Mouse (Mus musculus): ENCODE data around the gene Irx4.

Gene Irx4

GRCm38 (mm10) chr13:73269891-73270290, 9.6 kb downstream of the Irx4 start:
- no peak for DNase-seq (ENCODE audit: low spot score)

GRCm38 (mm10) chr13:73270451-73271081, 10.3 kb downstream of the Irx4 start:
- DNase-seq (ENCODE audit: low spot score), result no peak

- DNase-seq (ENCODE audit: low spot score), result no peak
Measured at GRCm38 (mm10) chr13:73271336-73272242, 11.3 kb downstream of the Irx4 start.

DNA sequence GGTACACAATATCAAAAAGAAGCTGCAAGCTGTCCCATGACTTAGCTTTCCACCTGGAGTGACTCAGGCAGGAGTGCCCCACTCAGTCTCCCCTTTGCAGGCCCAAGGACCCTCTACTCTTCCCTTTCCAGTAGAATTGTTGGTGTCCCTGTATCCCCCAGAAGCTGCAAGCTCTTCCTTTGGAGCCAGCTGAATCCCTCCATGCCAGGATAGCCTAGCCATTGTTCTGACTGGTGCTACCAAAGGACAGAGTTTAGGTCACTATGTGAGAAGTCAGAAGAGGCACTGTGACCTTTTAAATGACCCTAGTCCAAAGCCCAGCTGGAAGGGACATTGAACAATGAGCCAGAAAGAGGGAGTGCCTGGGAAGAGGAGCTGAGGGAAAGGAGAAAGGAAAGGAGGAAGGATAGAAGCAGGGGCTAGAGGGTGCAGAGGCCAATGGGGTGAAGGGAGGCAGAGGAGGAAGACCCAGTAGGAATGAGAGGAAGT, 12.6 kb downstream of the Irx4 start:
- DNase-seq (ENCODE audit: low spot score), result no peak

GRCm38 (mm10) chr13:73273536-73273935, 13.3 kb downstream of the Irx4 start:
- no peak for DNase-seq (ENCODE audit: low spot score)

DNA sequence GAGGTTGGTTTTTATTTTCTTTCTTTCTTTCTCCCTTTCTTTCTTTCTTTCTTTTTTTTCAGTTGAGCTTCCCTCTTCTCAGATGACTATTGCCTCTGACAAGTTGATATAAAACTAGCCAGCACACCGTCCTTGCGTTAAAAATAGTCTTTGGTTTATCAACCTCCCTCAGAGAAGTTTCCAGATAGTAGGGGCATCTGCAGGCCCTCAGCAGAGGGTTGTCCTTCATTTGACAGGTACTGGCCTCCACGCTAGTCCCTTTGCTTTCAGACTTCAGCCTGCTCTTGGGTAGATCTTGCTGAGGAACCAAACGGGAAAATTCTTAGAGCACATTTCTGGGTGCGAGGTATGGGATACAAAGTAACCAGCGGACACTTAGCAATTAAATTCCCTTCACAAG, 17.1 kb downstream of the Irx4 start:
- DNase-seq (ENCODE audit: low spot score), result no peak

GRCm38 (mm10) chr13:73277797-73278196, 17.5 kb downstream of the Irx4 start:
- DNase-seq (ENCODE audit: low spot score), result no peak

- DNase-seq (ENCODE audit: low spot score), result no peak
Measured at GRCm38 (mm10) chr13:73279196-73279595, 18.9 kb downstream of the Irx4 start.

GRCm38 (mm10) chr13:73282407-73282806, 22.1 kb downstream of the Irx4 start:
- no peak for DNase-seq (ENCODE audit: low spot score)

DNA sequence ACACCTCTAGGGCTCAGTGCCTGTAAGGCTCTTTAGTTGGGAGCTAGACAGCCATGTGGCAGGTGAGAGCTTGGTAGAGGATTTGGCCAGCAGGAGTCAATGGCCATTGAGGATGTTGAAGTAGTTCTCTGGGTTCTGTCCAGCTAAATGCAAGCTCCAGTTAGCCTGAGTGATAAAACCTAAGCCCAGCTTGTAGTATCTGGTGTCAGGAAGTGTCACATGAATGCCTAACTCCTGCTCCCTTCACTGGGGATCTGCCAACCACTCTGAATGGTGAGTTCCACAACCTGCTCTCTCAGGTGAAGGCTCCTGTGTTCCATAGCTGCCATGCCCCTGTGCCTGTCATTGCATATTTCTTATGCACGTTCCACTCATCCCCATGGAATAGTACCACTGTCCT, 23.3 kb downstream of the Irx4 start:
- no peak for DNase-seq (ENCODE audit: low spot score)

DNA sequence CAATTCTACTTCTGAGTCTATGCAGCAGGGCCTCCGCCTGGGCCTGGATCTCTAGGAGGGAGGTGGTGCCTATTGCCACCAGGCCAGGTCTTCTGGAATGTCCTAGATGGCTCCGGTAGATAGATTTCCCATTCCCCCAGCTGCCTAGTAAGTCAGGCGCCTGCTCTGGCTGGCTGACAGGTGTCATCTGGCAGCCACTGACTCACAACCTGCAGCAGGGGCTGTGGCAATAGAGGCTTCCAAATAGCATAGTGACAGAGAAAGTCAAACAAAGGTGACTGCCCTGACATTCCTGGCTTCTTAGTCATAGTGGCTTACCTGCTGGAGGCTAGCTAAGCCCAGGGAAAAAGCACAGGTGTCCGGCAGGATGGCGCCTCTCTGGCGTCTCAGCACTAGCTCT, 29.9 kb downstream of the Irx4 start:
- DNase-seq (ENCODE audit: low spot score), result peak; percentile 51

GRCm38 (mm10) chr13:73291102-73291501, 30.8 kb downstream of the Irx4 start:
- no peak for DNase-seq (ENCODE audit: low spot score)

GRCm38 (mm10) chr13:73298717-73299116, 38.4 kb downstream of the Irx4 start:
- DNase-seq (ENCODE audit: low spot score), result no peak

DNA sequence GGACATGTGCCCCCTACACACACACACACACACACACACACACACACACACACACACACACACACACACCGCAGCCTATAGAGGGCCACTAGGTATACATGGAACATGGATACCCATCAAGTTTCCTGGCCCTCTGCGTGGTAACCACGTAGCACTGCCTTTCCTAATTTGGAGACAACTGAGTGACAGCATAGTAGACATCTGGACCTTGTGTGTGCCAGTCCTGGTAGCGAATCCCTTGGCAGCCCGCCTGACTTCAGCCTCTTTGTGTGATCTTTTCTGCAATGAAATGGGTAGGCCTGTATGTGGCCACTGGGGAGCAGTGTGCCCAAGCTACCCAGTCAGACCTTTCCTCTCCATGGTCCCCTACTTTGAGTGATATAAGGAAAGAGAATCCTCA, 39.0 kb downstream of the Irx4 start:
- DNase-seq (ENCODE audit: low spot score), result no peak

- DNase-seq (ENCODE audit: low spot score), result no peak
Measured at GRCm38 (mm10) chr13:73304729-73305128, 44.5 kb downstream of the Irx4 start.

GRCm38 (mm10) chr13:73305398-73306084, 45.3 kb downstream of the Irx4 start:
- DNase-seq (ENCODE audit: low spot score), result no peak

GRCm38 (mm10) chr13:73306085-73306410, 45.8 kb downstream of the Irx4 start:
- DNase-seq (ENCODE audit: low spot score), result no peak

DNA sequence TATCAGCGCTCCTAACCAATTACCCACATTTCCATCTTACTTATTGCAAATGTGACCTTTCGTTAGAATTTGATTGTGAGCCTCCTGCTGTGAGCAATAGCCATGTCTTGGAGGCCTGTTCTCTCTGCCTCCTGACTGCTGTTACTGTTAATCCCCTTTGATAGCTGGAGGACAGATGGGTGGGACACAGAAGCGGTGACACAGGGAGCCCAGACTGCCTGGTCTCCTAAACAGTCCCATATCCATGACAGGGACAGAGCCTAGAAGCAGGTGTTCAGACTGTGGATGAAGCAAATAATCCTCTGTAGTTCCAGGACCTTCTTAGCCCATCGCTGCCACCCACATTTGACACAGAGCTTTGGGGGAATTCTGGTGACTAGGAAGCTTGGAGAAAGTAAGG, 46.2 kb downstream of the Irx4 start:
- no peak for DNase-seq (ENCODE audit: low spot score)

DNA sequence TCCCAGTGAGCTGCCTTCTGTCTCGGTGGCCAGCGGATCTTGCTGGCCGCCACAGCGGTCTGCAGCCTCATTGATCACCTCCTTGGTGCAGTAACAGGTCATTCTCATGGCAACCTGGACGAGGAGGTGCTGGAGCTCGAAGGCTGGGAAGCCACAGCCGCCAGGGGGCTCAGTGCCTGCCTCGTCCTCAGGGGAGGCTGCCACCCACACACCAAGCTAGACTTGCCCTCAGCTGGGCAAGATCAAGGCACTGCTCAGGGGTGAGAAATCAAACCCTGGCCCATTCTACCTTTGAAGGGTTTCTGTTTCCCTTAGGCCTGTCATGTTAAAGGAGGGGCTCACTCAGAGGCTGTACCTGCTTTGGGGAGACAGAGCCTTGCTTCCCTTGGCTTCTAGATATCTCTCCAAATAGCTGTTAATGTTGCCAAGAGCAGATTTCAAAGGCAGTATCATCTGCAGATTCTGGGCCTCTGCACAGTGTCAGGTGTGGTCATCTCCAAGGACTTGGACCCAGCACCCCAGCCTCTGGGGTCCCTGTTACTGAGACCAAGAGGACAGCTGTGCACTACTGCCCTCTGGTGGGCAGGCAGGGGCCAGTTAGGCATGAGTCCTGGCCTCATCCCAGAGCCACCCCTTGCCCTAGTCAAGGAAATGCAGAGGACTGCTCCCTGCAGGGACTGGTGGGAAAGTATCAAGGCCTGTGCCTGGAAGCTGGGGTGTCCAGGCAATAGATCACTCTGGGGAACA, 50.1 kb downstream of the Irx4 start:
- DNase-seq (ENCODE audit: low spot score), result peak; percentile 45
